Mouse (Mus musculus) E14TG2a.4 (cell line): ENCODE measurements around the gene Hectd2.

Experiments used
- H3K27me3 ChIP-seq: 2 replicates; pipeline ENCODE4 v1.6.1; 2014; ENCODE audit warnings: low read length, control low read depth; ENCODE audit not compliant: insufficient read depth
- H3K36me3 ChIP-seq: 2 replicates; pipeline ENCODE4 v1.6.1; 2014; ENCODE audit warnings: low read length, control low read depth; ENCODE audit not compliant: insufficient read depth
- H3K4me1 ChIP-seq: replicated peaks from 2 replicates; pipeline ENCODE4 v1.6.1; 2014; ENCODE audit warnings: low read depth, low read length, control low read depth
- H3K4me3 ChIP-seq: replicated peaks from 2 replicates; pipeline ENCODE4 v1.5.1; 2014; ENCODE audit warnings: mild to moderate bottlenecking, low read length
- H3K9me3 ChIP-seq: 2 replicates; pipeline ENCODE4 v1.6.1; 2014; ENCODE audit warnings: low read length, control low read depth
- CTCF ChIP-seq: conservative IDR thresholded peaks from 2 replicates; pipeline ENCODE4 v1.5.1; 2014; ENCODE audit warnings: low read length
- NANOG ChIP-seq: IDR thresholded peaks from 2 replicates; pipeline ENCODE4 v1.6.1; 2014; ENCODE audit warnings: borderline replicate concordance, low read length, mixed read lengths
- POU5F1 ChIP-seq: IDR thresholded peaks from 2 replicates; pipeline ENCODE4 v1.6.1; 2014; ENCODE audit warnings: low read length, borderline replicate concordance

The Hectd2 gene

GRCm38 (mm10) chr19:36534011-36534765, 20.3 kb upstream of the Hectd2 start:
- TF ChIP-seq POU5F1, result no peak
- TF ChIP-seq NANOG, result no peak
- no peak for TF ChIP-seq CTCF
- Histone ChIP-seq H3K27me3 (peaks cover 20% of the 10 kb centered on the region), H3K4me1 (peaks cover 29% of the 10 kb centered on the region), H3K36me3 (no peaks in the 10 kb centered on the region), H3K4me3 (peak overlapping the region; percentile 51; the same call in 1 of the 2 replicates), H3K9me3 (no peaks in the 10 kb centered on the region)

GRCm38 (mm10) chr19:36534766-36535140, 19.7 kb upstream of the Hectd2 start:
- Histone ChIP-seq H3K36me3 (no peaks in the 10 kb centered on the region), H3K27me3 (peaks cover 20% of the 10 kb centered on the region), H3K4me1 (peaks cover 29% of the 10 kb centered on the region), H3K4me3 (peak overlapping the region; percentile 51; the same call in 1 of the 2 replicates), H3K9me3 (no peaks in the 10 kb centered on the region)
- TF ChIP-seq NANOG (no peak), CTCF (no peak), POU5F1 (no peak)

- Histone ChIP-seq H3K4me3 (peak overlapping the region; percentile 51; the same call in 1 of the 2 replicates), H3K4me1 (peaks cover 29% of the 10 kb centered on the region), H3K27me3 (peaks cover 24% of the 10 kb centered on the region), H3K9me3 (no peaks in the 10 kb centered on the region), H3K36me3 (no peaks in the 10 kb centered on the region)
- TF ChIP-seq NANOG (no peak), CTCF (no peak)
Measured at GRCm38 (mm10) chr19:36535186-36535585, 19.3 kb upstream of the Hectd2 start.

- Histone ChIP-seq H3K4me1 (peaks cover 29% of the 10 kb centered on the region), H3K27me3 (peaks cover 24% of the 10 kb centered on the region), H3K36me3 (no peaks in the 10 kb centered on the region), H3K9me3 (no peaks in the 10 kb centered on the region), H3K4me3 (no peak overlapping the region)
- no peak for TF ChIP-seq POU5F1
- TF ChIP-seq NANOG, result no peak
- no peak for TF ChIP-seq CTCF
Measured at GRCm38 (mm10) chr19:36535878-36536277, 18.6 kb upstream of the Hectd2 start.

- Histone ChIP-seq H3K36me3 (no peaks in the 10 kb centered on the region), H3K9me3 (no peaks in the 10 kb centered on the region), H3K4me3 (no peak overlapping the region), H3K27me3 (peaks cover 24% of the 10 kb centered on the region), H3K4me1 (peaks cover 29% of the 10 kb centered on the region)
- TF ChIP-seq NANOG (no peak), CTCF (no peak), POU5F1 (no peak)
Measured at GRCm38 (mm10) chr19:36536929-36537328, 17.5 kb upstream of the Hectd2 start.

GRCm38 (mm10) chr19:36538528-36538927, 15.9 kb upstream of the Hectd2 start:
- TF ChIP-seq NANOG (peak; percentile 31; the same call in 1 of the 2 replicates), CTCF (peak; percentile 91), POU5F1 (no peak)

GRCm38 (mm10) chr19:36539311-36539710, 15.1 kb upstream of the Hectd2 start:
- Histone ChIP-seq H3K4me3 (no peak overlapping the region), H3K27me3 (peaks cover 26% of the 10 kb centered on the region), H3K9me3 (no peaks in the 10 kb centered on the region), H3K36me3 (no peaks in the 10 kb centered on the region), H3K4me1 (peaks cover 19% of the 10 kb centered on the region)
- no peak for TF ChIP-seq POU5F1
- no peak for TF ChIP-seq CTCF
- TF ChIP-seq NANOG, result no peak

More at GRCm38 (mm10) chr19:36538528-36538927, 15.9 kb upstream of the Hectd2 start:
- H3K4me1 ChIP-seq, result peaks cover 27% of the 10 kb centered on the region
- no peaks in the 10 kb centered on the region for H3K36me3 ChIP-seq
- peaks cover 29% of the 10 kb centered on the region for H3K27me3 ChIP-seq
- no peaks in the 10 kb centered on the region for H3K9me3 ChIP-seq
- no peak overlapping the region for H3K4me3 ChIP-seq

GRCm38 (mm10) chr19:36540012-36540606, 14.3 kb upstream of the Hectd2 start:
- peaks cover 26% of the 10 kb centered on the region for H3K27me3 ChIP-seq
- H3K9me3 ChIP-seq, result no peaks in the 10 kb centered on the region
- TF ChIP-seq NANOG (no peak), CTCF (no peak), POU5F1 (no peak)
- no peaks in the 10 kb centered on the region for H3K36me3 ChIP-seq
- no peak overlapping the region for H3K4me3 ChIP-seq
- peaks cover 11% of the 10 kb centered on the region for H3K4me1 ChIP-seq

GRCm38 (mm10) chr19:36540776-36541175, 13.7 kb upstream of the Hectd2 start:
- no peaks in the 10 kb centered on the region for H3K36me3 ChIP-seq
- H3K4me3 ChIP-seq, result no peak overlapping the region
- TF ChIP-seq POU5F1 (no peak), NANOG (no peak), CTCF (no peak)
- peaks cover 8% of the 10 kb centered on the region for H3K4me1 ChIP-seq
- H3K9me3 ChIP-seq, result no peaks in the 10 kb centered on the region
- peaks cover 26% of the 10 kb centered on the region for H3K27me3 ChIP-seq
